Mouse (Mus musculus): Measurements from ENCODE around the gene Gdap1l1. TPM values are rescaled to one million over a fixed set of nuclear protein-coding genes. Genes with fewer than 3 reads are reported as not detected.
"Not testable (repeated sequence)": the region's sequence is repeated elsewhere in the genome, so short reads cannot be mapped to it uniquely, and the experiment has no call there.

Gdap1l1 gene
- total RNA-seq, 2 experiments from 2014 or later = not detected

DNA sequence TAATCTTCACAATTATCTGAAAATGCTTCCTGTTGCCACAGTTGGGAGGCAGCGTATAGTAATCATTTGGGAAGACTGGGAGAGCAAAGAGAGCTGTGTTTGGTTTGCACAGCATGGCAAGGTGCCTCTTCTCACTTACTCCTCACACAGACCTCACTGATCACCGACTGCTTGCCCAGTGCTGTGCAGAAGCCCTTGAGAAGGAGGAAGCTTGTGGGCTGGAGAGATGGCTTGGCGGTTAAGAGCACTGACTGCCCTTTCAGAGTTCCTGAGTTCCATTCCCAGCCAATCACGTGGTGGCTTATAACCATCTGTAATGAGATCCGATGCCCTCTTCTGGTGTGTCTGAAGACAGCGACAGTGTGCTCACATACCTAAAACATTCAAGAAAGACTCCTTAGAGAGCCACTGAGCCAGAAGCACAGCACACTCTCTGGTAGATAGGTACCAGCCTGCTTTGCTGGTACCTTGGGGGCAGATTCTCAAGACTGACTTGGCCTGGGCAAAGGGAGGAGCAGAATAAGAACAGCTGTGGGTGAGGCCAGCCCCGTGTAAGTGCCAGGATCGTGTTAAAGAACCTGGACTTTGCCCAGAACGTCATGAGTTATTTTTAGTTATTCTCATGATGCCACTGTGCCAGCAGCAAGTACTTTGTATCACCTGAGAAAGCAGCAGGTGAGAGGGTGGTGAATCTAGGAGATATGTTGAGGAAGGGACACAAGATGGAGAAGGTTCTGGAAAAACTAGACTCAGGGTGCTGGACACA is 15.2 kb upstream of the Gdap1l1 start:
- ATAC-seq (replicated peaks; ENCODE audit: poor library complexity) = no peak

GRCm38 (mm10) chr2:163424597-163424996 is 13.7 kb upstream of the Gdap1l1 start, which contains the start of gene Oser1:
Gene Oser1, minus strand, starts transcription at chr2:163424697.
- no peak for ATAC-seq (replicated peaks; ENCODE audit: poor library complexity)

DNA sequence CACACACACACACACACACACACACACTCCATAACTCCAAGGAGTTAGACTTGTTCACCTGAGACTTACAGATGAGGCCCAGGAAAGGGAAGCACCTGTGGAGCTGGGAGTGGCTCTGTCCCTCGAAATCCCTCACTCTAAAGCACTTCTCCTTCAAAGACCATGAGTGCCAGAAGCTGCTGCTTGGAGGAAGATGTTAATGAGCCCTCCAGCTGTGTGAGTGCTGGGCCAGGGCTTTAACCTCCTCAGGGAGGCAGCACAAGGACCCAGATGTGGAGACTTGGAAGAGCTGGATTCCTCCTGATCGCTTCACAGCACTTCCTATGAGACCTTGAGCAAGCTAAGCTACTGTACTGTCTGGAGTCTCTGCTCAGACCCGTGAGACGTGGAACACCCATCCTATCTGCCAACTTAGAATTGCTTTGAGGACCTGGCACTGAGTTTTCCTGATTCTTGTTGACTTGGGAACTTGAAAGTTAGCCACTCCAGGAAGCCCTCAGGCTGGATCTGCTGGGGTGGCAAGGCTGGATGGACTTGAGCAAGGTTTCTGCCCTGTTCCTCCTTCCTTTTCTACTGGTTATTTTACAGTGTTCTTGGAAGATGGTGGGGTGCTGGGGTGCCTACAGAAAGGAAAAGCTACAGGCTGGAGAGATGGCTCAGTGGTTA is 9.8 kb upstream of the Gdap1l1 start:
- ATAC-seq (replicated peaks; ENCODE audit: poor library complexity) = no peak

GRCm38 (mm10) chr2:163431289-163431688 is 7.0 kb upstream of the Gdap1l1 start:
- no peak for ATAC-seq (replicated peaks; ENCODE audit: poor library complexity)

DNA sequence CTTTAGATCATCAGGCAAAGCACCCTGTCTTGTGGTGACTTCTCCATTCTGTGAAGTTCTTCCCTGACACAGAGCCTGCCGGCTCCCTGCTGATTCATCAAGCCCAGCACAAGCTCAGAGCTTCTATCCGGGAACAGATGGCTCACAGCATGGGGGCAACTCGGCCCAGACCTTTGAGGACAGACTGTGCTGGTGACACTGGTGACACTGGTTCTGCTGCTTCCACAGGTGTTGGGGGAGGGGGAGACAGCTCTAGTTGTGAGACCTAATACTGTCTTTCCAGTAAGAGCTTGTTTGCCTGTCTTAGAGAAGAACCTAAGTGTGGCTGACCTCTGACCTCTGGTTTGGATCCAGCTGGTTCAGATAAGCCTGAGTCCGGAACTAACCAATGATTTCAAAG is 4.3 kb upstream of the Gdap1l1 start:
- ATAC-seq (replicated peaks; ENCODE audit: poor library complexity) = peak; percentile 31; the same call in 1 of the 2 replicates

GRCm38 (mm10) chr2:163437800-163438199 is 476 bp upstream of the Gdap1l1 start:
- no peak for ATAC-seq (replicated peaks; ENCODE audit: poor library complexity)

- ATAC-seq (replicated peaks; ENCODE audit: poor library complexity) = peak; percentile 70; the same call in 1 of the 2 replicates
These were observed 559 bp downstream of the Gdap1l1 start for GRCm38 (mm10) chr2:163438619-163439451.

GRCm38 (mm10) chr2:163439488-163439887 is 1.2 kb downstream of the Gdap1l1 start:
- ATAC-seq (replicated peaks; ENCODE audit: poor library complexity) = no peak

DNA sequence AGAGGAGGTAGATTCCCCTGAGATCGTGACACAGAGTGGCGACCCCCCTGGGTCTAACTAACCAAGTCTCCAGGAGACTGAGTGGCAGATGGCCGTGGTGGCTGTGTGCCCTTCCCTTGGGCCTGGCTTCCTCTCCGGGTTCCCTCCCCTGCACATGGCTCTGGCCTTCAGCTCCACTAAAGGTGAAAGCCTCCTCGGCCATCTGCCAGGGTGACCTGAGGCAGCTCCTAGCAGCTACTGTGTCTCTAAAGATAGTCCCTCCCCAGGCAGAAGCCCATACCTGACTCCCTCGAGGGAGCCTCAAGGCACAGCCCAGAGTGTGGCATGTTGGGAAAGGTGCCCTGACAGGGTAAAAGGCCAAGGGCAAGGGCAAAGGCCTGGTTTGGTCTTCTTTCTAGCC is 5.3 kb downstream of the Gdap1l1 start:
- no peak for ATAC-seq (replicated peaks; ENCODE audit: poor library complexity)

GRCm38 (mm10) chr2:163444017-163444416 is 5.7 kb downstream of the Gdap1l1 start:
- ATAC-seq (replicated peaks; ENCODE audit: poor library complexity) = no peak

DNA sequence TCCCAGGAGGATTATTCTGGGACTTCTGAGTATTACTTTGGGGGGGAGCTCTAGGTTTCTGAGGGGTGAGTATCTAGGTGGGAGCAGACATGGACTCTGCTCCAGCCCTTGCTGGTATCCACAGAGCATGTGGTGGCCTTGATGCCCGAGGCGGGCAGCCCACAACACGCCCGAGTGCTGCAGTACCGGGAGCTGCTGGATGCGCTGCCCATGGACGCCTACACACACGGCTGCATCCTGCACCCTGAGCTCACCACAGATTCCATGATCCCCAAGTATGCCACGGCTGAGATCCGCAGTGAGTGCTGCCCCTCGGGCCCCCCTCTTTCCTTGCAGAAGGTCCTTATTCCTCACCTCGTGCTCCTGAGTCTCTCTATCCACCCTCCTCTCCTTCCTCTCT is 9.1 kb downstream of the Gdap1l1 start:
- ATAC-seq (replicated peaks; ENCODE audit: poor library complexity) = no peak

GRCm38 (mm10) chr2:163449276-163449675 is 11.0 kb downstream of the Gdap1l1 start:
- no peak for ATAC-seq (replicated peaks; ENCODE audit: poor library complexity)

DNA sequence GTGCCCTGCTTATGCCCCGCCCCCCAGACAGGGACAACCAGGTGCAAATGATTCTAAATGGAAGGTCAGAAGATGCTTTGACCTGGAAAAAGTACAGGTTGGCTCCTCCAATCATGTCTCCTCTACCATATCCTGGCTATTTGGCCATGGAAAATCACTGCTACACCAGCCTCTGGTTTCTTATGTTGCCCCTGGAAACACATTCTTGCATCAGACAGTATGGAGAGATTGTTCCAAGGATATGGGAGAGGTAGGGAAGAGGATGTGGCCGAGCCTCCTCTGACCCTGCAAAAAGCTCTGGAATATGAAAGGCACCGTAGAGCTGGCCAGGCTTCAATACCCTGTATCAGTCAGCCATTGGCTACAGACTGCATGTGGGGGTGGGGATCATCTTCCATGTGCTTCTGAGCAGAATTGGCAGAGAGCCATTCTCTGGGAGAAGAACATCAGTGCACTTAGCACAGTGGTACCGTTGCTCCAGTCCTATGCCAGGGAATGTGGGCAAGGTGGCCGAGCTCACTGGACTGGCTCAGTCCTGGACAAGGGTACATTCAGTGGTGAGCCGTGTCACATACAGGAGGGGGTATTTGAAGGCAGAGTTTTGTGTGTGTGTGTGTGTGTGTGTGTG is 12.5 kb downstream of the Gdap1l1 start:
- no peak for ATAC-seq (replicated peaks; ENCODE audit: poor library complexity)

- no peak for ATAC-seq (replicated peaks; ENCODE audit: poor library complexity)
These were observed 14.5 kb downstream of the Gdap1l1 start for GRCm38 (mm10) chr2:163452738-163453137.

GRCm38 (mm10) chr2:163453378-163453777 is 15.1 kb downstream of the Gdap1l1 start:
- no peak for ATAC-seq (replicated peaks; ENCODE audit: poor library complexity)

DNA sequence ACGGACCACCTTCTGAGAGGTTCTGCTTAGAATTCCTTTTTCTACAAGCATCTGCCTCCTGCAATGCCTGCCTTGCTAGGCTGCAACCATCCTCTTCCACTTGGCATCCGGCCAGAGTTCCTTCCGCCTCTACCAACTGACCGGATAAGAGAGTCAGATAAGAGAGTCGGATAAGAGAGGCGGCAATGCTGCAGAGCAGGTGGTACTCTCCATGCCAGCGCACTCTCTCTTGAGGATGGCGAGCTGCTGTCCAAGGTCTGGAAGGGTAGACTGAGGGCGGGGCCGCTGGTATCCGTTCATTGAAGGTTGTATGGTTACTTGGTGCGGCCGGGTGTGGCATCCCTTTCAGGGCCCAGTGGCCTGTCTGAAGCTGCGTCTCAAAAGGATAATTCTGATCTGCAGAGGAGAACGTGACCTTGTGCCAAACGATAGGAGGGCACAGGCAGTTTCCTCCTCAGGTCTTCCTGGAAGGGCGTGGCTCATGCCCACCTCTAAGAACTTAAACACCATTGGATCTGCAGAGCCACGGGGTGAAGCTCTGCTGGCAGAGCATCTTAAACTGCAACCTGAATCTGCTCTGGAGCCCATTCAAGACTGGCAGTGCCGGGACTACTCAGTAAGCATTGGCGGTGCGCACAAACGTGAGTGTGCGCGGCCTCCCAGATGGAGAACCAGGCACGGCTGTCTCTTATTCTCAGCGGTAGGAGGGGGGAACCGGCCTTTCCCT is 20.4 kb downstream of the Gdap1l1 start:
- ATAC-seq (replicated peaks; ENCODE audit: poor library complexity) = peak; percentile 76

DNA sequence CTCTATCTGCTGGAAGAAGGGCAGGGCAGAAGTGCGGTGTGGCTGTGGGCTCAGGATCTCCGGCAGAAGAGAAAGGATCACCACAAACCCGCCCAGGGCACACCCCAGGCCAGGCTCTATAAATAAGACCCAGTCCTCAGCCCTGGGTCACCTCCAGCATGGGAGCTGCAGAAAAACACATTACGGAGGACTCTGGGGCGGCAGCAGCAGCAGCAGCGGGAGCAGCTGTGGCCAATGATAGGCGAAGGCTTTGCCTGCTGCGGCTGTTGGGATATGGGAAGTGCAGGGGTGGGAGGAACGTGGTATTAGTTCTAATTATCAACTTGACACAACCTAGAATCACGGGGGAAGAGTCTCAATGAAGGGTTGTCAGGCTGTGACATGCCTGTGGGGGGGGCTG is 21.1 kb downstream of the Gdap1l1 start:
- peak; percentile 7; the same call in 1 of the 2 replicates for ATAC-seq (replicated peaks; ENCODE audit: poor library complexity)

DNA sequence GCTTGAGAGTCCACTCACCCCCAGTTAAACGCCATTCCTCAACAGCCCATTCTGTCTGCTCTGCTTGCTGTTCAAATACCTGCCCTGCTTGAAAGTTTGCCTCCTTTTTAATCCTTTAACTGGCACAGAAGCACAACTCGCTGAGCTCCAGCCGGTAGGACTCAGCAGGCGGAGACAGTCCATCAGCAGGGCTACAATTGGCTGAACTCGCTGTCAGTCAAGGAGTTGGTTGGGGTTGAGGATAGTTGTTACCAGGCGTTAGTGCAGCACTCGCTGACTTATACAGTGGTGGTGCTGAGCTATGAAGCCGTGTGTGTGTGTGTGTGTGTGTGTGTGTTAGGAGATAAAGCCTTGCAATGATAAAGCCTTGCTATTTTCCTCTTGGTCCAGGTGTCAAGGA is 22.3 kb downstream of the Gdap1l1 start:
- ATAC-seq (replicated peaks; ENCODE audit: poor library complexity) = no peak

DNA sequence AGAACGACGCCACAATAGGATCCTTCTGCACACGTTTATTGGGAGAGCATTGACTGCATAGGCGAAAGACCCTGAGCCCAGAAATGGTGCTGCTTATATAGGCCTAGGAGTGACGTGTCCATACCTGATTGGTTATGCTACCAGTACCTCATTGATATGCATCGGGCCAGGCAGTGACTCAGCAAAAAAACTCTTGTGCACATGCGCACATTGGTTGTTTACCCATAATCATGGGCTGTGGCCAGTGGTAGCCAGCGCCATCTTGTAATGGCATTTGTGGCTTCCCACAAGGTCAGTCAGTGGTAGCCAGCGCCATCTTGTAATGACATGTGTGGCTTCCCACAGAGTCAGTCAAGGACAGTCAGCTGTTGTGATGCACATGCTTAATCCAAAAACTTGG is 23.0 kb downstream of the Gdap1l1 start:
- not testable (repeated sequence) for ATAC-seq (replicated peaks; ENCODE audit: poor library complexity)

- ATAC-seq (replicated peaks; ENCODE audit: poor library complexity) = no peak
These were observed 24.1 kb downstream of the Gdap1l1 start for GRCm38 (mm10) chr2:163462386-163462785.

Data from megakaryocyte progenitor cell, adult 5-6 weeks (primary cell).